Mouse (Mus musculus): Measurements from ENCODE around the gene Capn11.
"Not testable (repeated sequence)": the region's sequence is repeated elsewhere in the genome, so short reads cannot be mapped to it uniquely, and the experiment has no call there.

Capn11 gene

GRCm38 (mm10) chr17:45626577-45627134 lies 32.5 kb downstream of the Capn11 start:
- DNase-seq: peak; percentile 67 to 76

- not testable (repeated sequence) for DNase-seq
Measured at GRCm38 (mm10) chr17:45623425-45623824, 35.7 kb downstream of the Capn11 start.

DNA sequence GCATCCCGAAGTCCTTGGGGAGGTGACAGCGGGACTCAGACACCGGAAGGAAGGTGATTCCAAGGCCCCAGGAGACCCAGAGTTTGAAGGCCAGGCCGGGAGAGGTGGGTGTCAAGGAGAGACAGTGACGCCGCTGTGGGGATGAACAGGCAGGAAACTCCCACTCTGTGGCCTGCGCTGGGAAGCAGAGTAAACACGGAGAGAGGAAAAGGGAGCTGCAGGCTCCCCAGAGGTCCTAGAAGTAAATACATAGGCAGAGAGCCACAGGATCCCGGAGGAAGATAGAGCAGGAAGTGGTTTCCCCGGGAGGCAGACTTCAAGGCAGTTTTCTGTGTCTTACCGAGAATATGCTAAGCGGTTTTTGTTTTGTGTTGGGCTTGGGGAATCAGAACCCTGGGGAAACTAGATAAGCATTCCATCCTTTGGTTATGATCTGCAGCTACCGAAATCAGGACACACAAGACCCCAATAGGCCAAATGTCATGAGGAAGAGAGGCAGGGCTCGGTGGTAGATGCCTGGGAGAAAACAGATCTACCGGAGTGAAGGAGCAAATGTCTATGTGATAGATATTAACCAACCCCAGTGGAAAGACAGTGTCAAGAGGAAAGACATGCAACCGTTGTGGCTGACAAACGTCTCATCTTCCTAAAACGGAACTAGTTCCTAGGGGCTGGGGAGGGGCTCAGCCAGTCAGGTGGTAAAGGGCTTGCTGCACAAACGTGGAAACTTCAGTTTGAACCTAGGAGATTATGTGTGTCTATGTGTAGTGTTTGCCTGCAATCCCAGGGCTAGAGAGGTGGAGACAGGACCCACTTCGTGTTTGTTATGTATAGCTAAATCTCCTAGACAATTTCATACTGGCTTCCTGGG lies 39.5 kb downstream of the Capn11 start:
- peak; percentile 65 to 75 for DNase-seq

DNA sequence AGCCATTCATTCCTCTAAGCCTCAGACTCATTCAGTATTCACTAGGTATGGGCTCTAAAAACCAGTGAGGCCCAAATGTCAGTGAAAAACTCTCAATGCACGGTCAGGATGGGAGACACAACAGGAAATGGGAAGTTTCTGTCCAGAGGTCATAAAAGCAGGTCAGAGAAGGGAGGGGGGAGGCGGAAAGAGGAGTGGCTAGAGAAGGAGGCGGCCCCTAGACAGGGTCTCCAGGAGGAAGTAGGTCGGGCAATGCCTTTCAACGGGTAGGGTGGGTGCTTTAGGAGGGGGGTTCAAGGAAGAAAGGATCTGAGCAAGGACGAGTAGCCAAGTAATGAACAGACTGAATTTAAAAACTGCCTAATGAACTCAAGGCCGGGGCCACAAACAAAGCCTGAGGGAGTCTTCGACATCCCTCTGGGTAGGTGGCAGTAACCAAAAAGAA lies 40.2 kb downstream of the Capn11 start:
- peak; percentile 68 to 80 for DNase-seq

GRCm38 (mm10) chr17:45617655-45618054 lies 41.5 kb downstream of the Capn11 start:
- DNase-seq: no peak

- DNase-seq: no peak
Measured at GRCm38 (mm10) chr17:45616679-45617078, 42.4 kb downstream of the Capn11 start.

- no peak for DNase-seq
Measured at GRCm38 (mm10) chr17:45616046-45616650, 43.0 kb downstream of the Capn11 start.

DNA sequence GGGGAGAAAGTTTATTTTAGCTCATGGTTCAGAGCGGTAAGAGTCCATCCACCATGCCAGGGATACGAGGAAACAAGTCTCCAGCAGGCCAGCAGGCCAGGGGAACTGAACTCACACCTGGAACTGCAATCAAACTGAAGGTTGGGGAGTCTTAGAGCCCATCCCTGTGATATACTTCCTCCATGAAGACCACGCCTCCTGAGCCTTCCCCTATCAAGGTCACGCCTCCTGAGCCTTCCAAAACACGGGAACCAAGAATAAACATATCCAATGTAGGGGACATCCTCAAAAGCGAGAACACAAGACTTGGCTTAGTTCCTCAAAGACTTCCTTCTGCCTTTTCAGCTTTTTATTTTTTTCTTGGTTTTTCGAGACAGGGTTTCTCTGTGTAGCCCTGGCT lies 46.2 kb downstream of the Capn11 start:
- DNase-seq: no peak

- no peak for DNase-seq
Measured at GRCm38 (mm10) chr17:45612008-45612407, 47.1 kb downstream of the Capn11 start.

GRCm38 (mm10) chr17:45610144-45610866 lies 48.8 kb downstream of the Capn11 start:
- DNase-seq: peak in 1 of 2 experiments; percentile 38

GRCm38 (mm10) chr17:45608396-45608795 lies 50.7 kb downstream of the Capn11 start:
- DNase-seq: no peak

DNA sequence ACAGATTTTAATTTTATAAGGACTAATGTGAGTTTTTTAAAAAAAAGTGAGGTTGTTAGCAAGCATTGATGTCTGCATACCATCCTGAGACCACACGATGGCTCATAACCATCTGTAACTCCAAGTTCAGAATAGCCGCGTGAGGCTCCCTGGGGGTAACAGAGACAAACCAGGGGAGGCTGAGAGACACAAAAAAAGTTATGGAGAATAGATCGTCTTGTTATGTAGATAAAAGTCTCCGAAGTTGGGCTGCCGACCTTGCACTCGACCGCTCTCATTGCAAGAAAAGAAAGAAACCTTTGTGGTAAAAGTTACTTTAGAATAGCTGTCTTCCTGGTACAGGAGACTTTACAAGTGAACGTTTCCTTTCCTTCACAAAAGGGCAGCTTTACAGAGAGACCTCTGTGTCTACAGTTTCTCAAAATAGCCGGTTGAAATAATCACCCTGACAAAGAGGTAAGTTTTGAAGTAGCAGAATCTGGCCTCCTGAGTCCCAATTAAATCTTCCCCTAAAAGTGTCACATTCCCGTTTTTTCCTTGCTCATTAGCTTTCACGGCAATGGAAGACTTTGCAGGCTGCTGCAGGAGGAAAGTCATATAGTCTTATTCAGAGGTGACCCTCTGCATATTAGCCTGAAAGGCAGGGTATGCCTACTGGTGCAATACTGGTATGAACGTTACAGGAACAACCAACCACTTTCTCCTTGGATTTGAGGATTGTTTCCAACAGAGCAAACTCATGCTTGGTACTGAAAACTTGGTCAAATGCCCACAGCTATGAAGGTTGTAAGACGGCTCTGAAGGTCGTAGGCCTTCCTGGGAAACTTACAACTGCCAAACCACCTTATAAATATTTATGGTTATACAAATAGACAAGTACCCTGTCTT lies 51.9 kb downstream of the Capn11 start:
- no peak for DNase-seq

- DNase-seq: no peak
Measured at GRCm38 (mm10) chr17:45602984-45603383, 56.1 kb downstream of the Capn11 start.

DNA sequence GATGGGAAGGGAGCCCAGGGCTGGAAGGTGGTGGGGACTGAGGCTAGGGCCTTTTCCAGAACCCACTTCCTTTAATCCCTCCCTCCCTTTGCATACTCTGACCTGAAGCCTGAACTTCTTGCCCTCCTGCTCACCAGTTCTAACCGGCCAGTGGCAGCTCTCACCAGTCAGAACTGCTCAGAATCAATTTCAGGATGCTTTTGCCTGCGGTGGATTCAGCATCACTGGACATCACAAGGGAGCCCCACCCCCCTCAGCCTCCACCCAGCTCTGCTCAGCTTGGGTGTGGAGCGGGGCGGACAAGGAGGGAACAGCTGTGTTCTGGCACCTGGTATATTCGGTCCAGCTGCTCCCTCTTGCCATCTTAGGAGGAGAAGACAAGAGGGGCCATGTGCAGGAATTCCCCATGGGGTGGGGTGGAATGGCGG lies 57.2 kb downstream of the Capn11 start, which contains the start of gene Mymx:
Gene Mymx (minus strand): TSS at position 226 of the 428 bp plus-strand sequence.
- DNase-seq: peak; percentile 70 to 76

- peak in 1 of 2 experiments; percentile 49 for DNase-seq
Measured at GRCm38 (mm10) chr17:45601325-45601724, 57.8 kb downstream of the Capn11 start.

DNA sequence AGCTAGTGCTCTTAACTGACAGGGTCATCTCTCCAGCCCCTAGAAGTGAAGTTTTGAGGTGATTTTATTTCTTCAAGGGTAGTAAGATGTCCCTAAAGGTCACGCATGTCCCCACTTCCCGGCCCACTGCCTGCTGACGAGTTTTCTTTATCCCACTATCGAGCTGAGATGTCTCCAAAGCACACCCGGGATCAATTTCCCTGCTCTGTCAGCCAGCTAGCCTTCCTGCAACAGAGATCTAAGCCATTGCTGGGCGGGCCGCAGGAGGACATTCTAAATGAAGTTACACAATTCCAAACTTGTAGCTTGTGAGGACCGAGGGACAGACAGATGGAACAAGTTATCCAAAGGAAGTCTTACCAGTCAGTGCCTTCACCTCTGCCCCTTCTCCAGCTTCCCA lies 58.9 kb downstream of the Capn11 start:
- DNase-seq: no peak

GRCm38 (mm10) chr17:45599446-45600242 lies 59.5 kb downstream of the Capn11 start, which contains the start of gene Slc29a1:
TSS of gene Slc29a1 (minus strand) at chr17:45599606.
- peak; percentile 84 to 90 for DNase-seq

- no peak for DNase-seq
Measured at GRCm38 (mm10) chr17:45598891-45599290, 60.2 kb downstream of the Capn11 start.

DNA sequence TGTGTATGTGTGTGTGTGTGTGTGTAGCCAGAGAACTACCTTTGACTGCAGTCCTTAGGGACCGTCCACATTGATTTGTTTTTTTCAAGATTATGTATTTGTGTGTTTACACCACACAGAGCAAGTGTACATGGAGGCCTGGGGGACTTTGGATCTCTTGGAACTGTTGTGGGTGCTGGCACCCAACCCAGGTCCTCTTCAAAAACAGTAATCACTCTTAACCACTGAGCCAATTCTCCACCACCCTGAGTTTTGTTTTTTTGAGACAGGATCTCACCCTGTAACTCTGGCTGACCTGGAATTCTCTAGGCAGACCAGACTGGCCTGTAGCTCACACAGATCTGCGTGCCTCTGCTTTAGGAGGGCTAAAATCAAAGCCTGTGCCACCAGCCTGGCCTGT lies 60.7 kb downstream of the Capn11 start:
- no peak for DNase-seq

DNA sequence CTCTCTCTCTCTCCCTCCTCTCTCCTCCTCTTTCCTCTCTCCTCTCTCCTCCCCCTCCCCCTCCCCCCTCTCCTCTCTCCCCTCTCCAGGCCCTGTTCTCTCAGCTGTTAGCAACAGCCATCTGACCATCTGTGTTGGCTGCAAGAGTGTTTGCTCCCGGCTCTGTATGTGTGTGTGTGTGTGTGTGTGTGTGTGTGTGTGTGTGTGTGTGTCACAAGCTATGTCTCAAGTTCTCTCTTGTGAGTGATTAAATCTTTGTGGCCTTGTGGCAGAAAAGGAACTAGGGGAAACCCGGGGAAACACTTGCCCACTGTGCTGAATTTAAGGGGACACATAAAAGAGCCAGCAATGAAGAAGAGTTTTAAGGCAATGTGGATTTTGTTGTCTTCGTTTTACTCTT lies 61.3 kb downstream of the Capn11 start:
- peak in 1 of 2 experiments; percentile 43 for DNase-seq

All from kidney, postnatal 4 days (tissue).